Comparison of ENCODE assay signal across 9 mouse cellular contexts in the genomic region with DNA sequence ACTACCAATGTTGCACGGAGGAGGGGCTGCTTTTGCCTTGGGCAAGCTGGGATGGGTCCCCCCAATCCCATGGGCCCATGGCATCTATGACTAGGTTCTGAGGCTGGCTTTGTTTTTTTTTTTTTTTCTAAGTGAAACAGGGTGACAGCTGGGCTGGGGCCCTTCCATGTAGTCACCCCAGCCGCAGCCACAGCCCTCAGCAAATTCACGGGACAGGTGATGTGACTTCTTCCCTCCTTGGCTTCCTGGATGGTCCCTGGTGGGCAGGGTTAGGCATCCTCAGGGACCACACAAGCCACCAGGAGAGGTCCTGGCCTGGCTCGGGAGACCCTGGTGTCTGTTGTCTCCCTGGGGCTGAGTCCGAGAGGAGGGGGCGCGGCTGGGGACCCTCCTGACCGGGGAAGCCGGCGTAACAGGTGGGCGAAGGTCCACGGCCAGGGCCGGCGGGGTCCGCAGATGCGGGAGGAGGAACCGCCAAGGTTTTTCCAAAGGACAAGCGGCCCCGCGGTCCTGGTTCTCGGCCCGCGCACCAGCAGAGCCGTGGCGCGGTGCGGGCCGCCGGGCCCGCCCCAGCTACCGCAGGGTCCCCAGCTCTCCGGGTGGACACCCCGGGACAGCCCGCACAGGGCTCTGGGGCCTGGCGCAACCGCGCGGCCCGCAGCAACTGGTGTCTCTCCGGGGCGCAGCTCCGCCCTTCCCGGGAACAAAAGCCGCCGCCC. TPM values are rescaled to one million over a fixed set of nuclear protein-coding genes. Genes with fewer than 3 reads are reported as not detected.
A peak's percentile ranks its signal among the peaks of the same experiment; 100 is the strongest.
DNase-seq lines count a peak whose midpoint lies in the region; ATAC-seq and TF ChIP-seq lines count a peak whose summit lies in the region.
"Had no signal": no experiment of that assay in that cellular context is flagged by ENCODE, and none has a peak within 500 bp of the region (broad histone marks: within the 10 kb centered on the region; RNA-seq: fewer than 3 reads in every experiment).

No protein-coding gene starts in this region.

- ATAC-seq in kidney, embryonic 15.5 days (replicated peaks; ENCODE audit: low FRiP score), result peak; percentile 30; the same call in 1 of the 2 replicates
- peak; percentile 39; the same call in 1 of the 2 replicates for ATAC-seq in intestine, postnatal 0 days
- no peak; the same call in 1 of the 2 replicates for ATAC-seq in neural tube, embryonic 12.5 days (ENCODE audit: low FRiP score, low read depth)
- ATAC-seq in megakaryocyte progenitor cell, adult 5-6 weeks (replicated peaks; ENCODE audit: poor library complexity), result no peak
- ATAC-seq: Patski had no signal

- H3K9ac ChIP-seq in kidney, embryonic 15.5 days, result peak overlapping the region; percentile 65
- peak overlapping the region; percentile 48 for H3K9ac ChIP-seq in intestine, postnatal 0 days (ENCODE audit: low read depth, low read length)
- peak overlapping the region; percentile 48; the same call in 1 of the 2 replicates for H3K9ac ChIP-seq in neural tube, embryonic 12.5 days

- peaks cover 17% of the 10 kb centered on the region for H3K4me1 ChIP-seq in kidney, embryonic 15.5 days
- H3K4me1 ChIP-seq in forebrain, embryonic 10.5 days, result peaks cover 25% of the 10 kb centered on the region
- H3K4me1 ChIP-seq in intestine, postnatal 0 days (replicated peaks; ENCODE audit: control insufficient read depth, insufficient read depth, low read length), result peaks cover 3% of the 10 kb centered on the region; the same call in 1 of the 2 replicates
- H3K4me1 ChIP-seq in neural tube, embryonic 12.5 days, result peaks cover 21% of the 10 kb centered on the region

- H3K9me3 ChIP-seq in kidney, embryonic 15.5 days (replicated peaks), result no peaks in the 10 kb centered on the region
- H3K9me3 ChIP-seq in forebrain, embryonic 10.5 days, result no peaks in the 10 kb centered on the region
- no peaks in the 10 kb centered on the region for H3K9me3 ChIP-seq in intestine, postnatal 0 days (ENCODE audit: control insufficient read depth)
- no peaks in the 10 kb centered on the region for H3K9me3 ChIP-seq in neural tube, embryonic 12.5 days

- H3K27ac ChIP-seq in kidney, embryonic 15.5 days, result no peak overlapping the region
- peak overlapping the region; percentile 65; the same call in 1 of the 2 replicates for H3K27ac ChIP-seq in forebrain, embryonic 10.5 days
- H3K27ac ChIP-seq in intestine, postnatal 0 days (ENCODE audit: low read depth, low read length), result no peak overlapping the region
- no peak overlapping the region for H3K27ac ChIP-seq in neural tube, embryonic 12.5 days

- H3K4me3 ChIP-seq in kidney, embryonic 15.5 days (replicated peaks), result peak overlapping the region; percentile 58
- H3K4me3 ChIP-seq in forebrain, embryonic 10.5 days, result peak overlapping the region; percentile 55
- peak overlapping the region; percentile 45 for H3K4me3 ChIP-seq in intestine, postnatal 0 days (ENCODE audit: low read depth, low read length)
- H3K4me3 ChIP-seq in neural tube, embryonic 12.5 days, result peak overlapping the region; percentile 52

- H3K27me3 ChIP-seq in kidney, embryonic 15.5 days, result peaks cover 47% of the 10 kb centered on the region
- H3K27me3 ChIP-seq in forebrain, embryonic 10.5 days (ENCODE audit: poor library complexity, severe bottlenecking), result peaks cover 92% of the 10 kb centered on the region
- peaks cover 31% of the 10 kb centered on the region for H3K27me3 ChIP-seq in intestine, postnatal 0 days (replicated peaks; ENCODE audit: control insufficient read depth, insufficient read depth, low read length)
- H3K27me3 ChIP-seq in neural tube, embryonic 12.5 days (replicated peaks), result peaks cover 55% of the 10 kb centered on the region
- H3K27me3 ChIP-seq: Patski had no signal

- H3K4me2 ChIP-seq in kidney, embryonic 15.5 days, result peak overlapping the region; percentile 74
- peak overlapping the region; percentile 76 for H3K4me2 ChIP-seq in intestine, postnatal 0 days (replicated peaks; ENCODE audit: low read depth)
- H3K4me2 ChIP-seq in neural tube, embryonic 12.5 days (replicated peaks), result peak overlapping the region; percentile 70

- H3K36me3 ChIP-seq in kidney, embryonic 15.5 days, result no peaks in the 10 kb centered on the region
- no peaks in the 10 kb centered on the region for H3K36me3 ChIP-seq in forebrain, embryonic 10.5 days (replicated peaks)
- no peaks in the 10 kb centered on the region; the same call in 1 of the 2 replicates for H3K36me3 ChIP-seq in intestine, postnatal 0 days (ENCODE audit: control insufficient read depth, insufficient read depth)
- H3K36me3 ChIP-seq in neural tube, embryonic 12.5 days, result no peaks in the 10 kb centered on the region

- TF ChIP-seq CTCF in intestine, postnatal 0 days (IDR thresholded peaks at IDR 0.05; ENCODE audit: low read depth), result no peak

- DNase-seq in kidney, postnatal 25 days, result no peak
- DNase-seq in forebrain, embryonic 10.5 days (ENCODE audit: extremely low spot score, low spot score), result no peak
- DNase-seq in frontal cortex, adult 2 months (ENCODE audit: extremely low spot score in 1 of 2, low spot score in 1 of 2), result no peak
- DNase-seq in cerebellum, adult 9-10 months, result no peak

- 5% methylated on average over 43 of the region's 45 CpGs for WGBS in kidney, embryonic 15.5 days
- WGBS in forebrain, embryonic 10.5 days, result 7% methylated on average over 45 of the region's 45 CpGs
- WGBS in intestine, postnatal 0 days, result 18% methylated on average over 29 of the region's 45 CpGs
- WGBS in neural tube, embryonic 12.5 days, result 4% methylated on average over 45 of the region's 45 CpGs

RNA-seq across cellular contexts. Expression of gene Doc2b, which starts 1.1 kb away (rescaled TPM):
- polyA plus RNA-seq in kidney, embryonic 15.5 days (2015; fragmentation: Nextera tagmentation; extraction: Ambion mirVana), result 1.0 and 1.4 TPM in 2 replicates
- 0.10 and 0.17 TPM in 2 replicates for polyA plus RNA-seq in forebrain, embryonic 10.5 days (2016; fragmentation: Nextera tagmentation; extraction: Ambion mirVana)
- 0.72 TPM in 2 replicates for polyA plus RNA-seq in intestine, postnatal 0 days (2015; fragmentation: Nextera tagmentation; extraction: Ambion mirVana)
- polyA plus RNA-seq in neural tube, embryonic 12.5 days (2016; fragmentation: Nextera tagmentation; extraction: Ambion mirVana), result 0.59 and 0.82 TPM in 2 replicates
- 5.2 and 11.0 TPM in 2 replicates for polyA plus RNA-seq in frontal cortex, adult 2 months (2012; rRNA removed)
- total RNA-seq in megakaryocyte progenitor cell, adult 5-6 weeks (2015), result not detected in 2 replicates
- total RNA-seq in megakaryocyte progenitor cell, adult 5-6 weeks (2017), result not detected in 2 replicates

Comparison
In these comparisons a context has a peak if more than half of its experiments do, and no peak if none do; other contexts are left out.
1. ATAC-seq: peak in kidney, embryonic 15.5 days (single experiment) and intestine, postnatal 0 days (single experiment); none in neural tube, embryonic 12.5 days (single experiment) and megakaryocyte progenitor cell, adult 5-6 weeks (single experiment).
2. Peak in every context shown above with its lines, with median percentiles within 50 percentile points of each other: H3K4me2 ChIP-seq, H3K4me3 ChIP-seq and H3K9ac ChIP-seq.